Mouse (Mus musculus) gastrocnemius, postnatal 10 days (tissue): ENCODE data around the gene Sgms1. TPM values are rescaled to one million over a fixed set of nuclear protein-coding genes. Genes with fewer than 3 reads are reported as not detected.

Source experiments
- DNase-seq: peaks from one replicate; pipeline ENCODE4 v3.0.0; 2021; ENCODE audit warnings: mixed read lengths
- total RNA-seq, 2 experiments: library from RNA; stranded (reverse); gene quantifications; 2 replicates each; pipeline ENCODE4 v1.2.3; 2021

The Sgms1 gene
- total RNA-seq, 2 experiments from 2014 or later, result 51.0 to 52.7 TPM

DNA sequence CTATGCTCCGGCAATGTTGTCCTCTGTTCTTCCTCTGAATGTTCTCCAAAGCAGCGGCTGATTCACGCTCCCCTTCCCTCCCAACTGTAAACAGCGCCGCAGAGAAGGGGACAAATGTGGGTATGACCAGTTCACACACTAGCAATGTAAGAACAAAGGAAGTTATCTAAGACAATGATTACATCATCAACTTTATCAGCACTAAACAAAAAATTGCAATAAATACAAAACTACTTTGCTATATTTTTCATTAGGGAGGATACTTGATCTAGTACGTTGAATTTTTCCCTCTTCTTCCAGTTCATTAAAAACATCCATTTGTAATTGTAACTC, 119.7 kb downstream of the Sgms1 start:
- DNase-seq, result no peak

DNA sequence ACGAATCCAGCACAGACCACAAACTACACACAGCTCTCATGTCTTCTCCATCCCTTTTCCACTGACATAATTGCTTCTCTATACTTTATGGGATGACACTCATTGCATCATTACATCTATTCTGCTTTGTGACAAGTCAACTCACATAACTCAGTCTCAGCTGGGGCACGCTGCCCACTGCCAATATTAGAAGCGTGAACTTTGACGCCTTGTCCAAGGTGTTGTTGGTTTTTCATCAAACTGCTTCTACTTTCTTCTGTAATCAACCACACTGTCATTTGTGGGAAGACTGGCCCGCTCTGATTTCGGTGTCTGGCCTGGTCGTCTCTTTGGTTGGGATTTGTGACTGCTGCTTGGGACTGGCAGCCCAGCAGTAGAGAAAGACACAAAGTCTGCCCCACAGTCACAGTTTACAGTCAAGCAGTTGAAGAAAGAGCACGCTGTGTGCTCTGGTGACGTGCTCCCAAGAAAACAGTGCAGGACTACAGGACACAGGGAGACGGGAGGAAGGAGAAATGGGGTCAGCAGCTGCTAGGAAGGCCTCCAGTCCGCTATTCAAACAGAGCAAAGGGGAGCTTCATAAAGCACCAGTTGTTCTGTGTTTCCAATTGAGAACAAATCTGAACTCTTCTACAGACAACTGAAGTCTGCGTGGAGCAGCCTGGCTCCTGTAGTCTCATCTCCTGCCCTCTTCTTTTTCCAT, 120.2 kb downstream of the Sgms1 start:
- DNase-seq, result no peak

DNA sequence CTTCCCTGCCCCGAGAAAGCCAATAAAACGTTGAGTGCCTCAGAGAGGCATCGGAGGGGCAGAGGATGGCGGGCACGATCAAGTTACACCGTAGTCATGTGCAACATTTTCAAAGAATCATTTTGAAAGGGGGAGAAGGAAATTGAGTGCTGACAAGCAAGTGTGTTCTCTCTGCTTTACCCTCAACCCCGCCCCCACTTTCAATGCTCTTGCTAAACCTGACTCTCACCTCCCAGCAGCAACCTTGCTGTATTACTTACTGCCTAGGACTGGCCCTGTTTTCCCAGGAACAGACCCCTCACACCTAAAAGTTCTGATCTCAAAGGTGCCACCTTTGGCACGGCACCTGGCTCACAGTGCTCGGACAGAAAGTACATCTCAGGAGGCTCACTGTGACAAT, 121.0 kb downstream of the Sgms1 start:
- no peak for DNase-seq

DNA sequence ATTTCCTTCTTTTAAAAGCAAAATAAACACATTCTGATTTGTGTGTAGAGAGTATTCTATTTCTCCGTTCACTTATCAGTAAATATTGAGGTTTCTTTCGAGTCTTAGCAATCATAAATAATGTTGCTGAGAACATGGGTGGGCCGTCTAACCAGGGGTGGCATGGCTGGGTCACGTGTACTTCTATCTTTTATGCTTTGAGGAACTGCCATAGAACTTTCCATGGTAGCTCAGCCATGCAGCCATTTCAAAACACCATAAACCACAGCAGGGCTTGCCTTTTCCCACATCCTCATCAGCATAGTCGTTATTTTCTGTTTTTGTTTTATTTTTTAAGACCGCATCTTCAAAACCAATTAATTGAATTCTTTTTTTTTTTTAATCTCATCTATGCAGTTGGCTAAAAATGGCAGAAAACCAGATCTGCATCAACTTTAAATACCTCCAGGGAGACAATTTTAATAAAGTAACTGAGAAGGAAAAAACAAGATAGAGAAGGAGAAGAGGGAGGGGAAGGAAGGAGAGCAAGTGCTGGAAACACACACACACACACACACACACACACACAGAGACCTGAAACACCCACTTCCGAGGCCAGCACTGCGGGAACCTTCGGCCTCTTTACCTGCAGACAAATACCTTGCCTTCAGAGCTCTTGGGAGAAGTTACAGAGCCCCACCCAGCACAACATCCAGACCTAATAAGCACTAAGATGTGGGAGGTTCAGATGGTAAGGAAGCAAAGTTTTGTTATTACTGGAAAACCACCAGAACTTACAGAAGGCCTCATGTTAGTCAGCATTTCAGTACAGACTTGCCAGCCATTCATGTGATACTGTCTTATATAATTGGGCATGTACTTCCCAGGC, 122.9 kb downstream of the Sgms1 start:
- no peak for DNase-seq

DNA sequence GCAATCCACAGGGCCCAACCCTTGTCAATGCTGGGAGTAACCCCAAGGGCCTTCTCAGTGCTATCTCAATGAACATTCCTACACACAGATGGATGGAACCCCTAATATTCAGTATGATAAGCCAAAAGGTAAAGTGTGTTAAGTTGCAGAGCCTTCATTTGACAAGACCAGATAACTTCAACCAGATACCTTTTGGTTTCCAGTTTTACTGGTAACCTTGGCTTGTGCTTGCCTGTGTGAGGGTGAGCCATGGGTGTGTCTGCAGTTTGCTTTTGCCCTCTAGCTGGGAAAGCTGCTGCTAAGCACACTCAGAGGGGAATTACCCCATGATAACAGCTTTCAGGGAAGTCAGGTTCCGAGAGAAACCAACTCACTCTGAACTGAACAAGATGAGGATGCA, 125.8 kb downstream of the Sgms1 start:
- DNase-seq, result no peak

DNA sequence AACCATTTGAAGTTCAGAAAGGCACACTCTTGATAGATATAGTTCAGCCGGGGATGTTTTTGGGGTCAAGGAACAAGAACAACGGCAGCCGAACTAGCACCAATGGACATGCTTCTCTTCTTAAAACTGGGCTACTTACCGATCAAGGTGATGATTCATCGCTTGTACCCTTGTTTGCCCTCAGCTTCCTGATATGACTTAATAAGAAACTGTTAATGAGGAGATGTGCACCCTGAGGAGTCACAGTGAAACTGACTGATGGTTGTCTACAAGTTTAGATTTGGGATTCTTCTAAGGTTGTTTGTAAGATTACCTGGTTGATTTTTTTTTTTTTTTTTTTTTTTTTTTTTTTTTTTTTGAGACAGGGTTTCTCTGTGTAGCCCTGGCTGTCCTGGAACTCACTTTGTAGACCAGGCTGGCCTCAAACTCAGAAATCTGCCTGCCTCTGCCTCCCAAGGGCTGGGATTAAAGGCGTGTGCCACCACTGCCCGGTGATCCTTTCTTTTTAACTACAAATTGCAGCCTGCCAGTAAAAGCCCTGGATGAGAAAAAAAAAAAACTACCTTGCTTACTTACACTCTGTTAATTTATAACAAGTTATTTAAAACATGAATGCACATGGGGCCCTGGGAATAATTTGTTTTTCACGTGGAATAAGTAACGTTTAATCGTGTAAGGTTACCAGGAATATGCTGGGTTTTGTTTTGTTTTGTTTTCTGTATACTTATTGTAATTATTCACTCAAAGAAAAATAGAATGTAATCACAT, 126.5 kb downstream of the Sgms1 start:
- DNase-seq, result no peak

DNA sequence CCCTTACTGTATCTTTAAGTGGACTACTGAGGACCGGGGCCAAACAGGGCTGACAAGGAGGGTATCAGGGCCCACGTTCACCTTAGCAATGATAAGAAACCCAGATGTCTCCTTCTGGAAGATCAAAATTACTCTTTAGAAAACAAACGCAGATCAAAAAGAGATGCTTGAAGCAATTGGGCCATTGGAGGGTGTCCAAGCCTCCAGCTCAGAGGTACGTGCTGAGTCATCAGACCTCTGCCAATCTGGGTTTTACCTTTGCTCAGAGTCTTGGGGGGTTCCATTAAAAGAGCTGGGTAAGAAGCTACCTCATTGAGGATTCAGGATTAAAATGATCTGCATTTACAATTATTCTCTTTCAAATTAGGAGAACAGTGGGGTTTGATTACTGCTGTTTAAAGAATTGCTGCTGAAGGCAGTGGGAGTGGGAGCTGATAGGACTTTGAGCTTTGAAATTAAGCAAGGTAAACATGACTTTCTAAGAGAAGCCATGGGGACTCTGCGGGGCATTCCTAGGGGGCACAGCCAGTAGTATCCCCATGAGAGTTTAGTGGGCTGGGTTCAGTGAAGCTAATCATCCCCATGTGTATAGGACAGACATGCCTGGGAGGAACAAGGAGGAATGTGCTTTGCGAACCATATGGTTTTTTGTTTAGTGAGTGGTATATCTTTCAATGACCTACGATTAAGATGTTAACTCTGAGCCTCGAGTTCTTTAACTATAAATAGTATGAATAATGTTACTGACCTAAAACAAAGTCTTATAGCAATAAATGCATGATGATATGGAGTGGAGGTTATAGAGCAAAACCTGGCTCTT, 128.4 kb downstream of the Sgms1 start:
- DNase-seq, result no peak

DNA sequence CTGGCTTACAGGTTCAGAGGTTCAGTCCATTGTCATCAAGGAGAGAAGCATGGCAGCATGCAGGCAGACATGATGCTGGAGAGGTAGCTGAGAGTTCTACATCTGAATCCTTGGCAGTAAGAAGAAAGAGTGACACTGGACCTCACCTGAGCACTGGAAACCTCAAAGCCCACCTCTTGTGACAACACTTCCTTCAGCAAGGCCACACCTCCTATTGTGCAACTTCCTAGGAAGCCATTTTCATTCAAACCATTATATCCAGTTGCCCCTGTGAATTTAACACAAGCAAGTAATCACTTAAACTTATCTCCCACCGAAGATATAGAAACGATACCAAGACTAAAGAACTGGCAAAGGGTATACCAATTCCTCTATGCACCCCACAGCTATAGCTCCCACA, 129.7 kb downstream of the Sgms1 start:
- DNase-seq, result no peak

DNA sequence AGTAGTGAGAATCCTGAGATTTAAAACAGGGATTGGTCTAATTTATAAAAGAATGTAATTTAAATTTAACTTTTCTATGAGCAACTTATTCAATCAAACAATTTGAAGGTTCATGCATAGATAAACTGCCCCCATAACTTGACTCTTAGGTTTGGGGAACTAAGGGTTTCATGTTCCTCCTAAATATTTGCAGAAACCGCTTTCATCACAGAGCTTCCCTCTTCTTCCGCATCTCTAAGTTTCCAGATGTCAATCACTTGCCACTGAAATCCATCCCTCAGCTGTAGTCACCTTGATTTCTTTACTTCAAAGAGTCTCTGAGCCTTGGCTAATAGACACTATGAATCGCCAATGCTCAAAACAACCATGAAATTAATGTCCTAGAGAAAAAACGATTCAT, 130.5 kb downstream of the Sgms1 start:
- DNase-seq, result no peak

DNA sequence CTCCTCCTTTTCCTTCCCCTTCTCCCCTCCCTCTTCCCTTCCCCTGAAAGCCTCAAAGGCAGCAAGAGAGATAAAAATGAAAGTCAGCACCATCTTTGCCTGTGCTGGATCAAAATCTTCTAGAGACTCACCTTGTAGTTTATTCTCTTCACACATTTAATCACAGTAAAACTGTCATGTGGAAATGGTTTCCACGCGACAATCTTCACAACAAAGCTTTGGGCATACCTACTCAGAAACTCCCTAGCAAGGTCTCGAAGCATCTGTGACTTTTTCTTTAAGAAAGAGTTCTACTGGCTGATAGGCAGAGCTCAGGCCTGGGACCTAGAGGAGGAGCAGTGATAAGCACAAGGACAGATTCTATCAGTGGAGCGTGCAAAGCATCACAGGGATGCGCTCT, 131.4 kb downstream of the Sgms1 start:
- no peak for DNase-seq

DNA sequence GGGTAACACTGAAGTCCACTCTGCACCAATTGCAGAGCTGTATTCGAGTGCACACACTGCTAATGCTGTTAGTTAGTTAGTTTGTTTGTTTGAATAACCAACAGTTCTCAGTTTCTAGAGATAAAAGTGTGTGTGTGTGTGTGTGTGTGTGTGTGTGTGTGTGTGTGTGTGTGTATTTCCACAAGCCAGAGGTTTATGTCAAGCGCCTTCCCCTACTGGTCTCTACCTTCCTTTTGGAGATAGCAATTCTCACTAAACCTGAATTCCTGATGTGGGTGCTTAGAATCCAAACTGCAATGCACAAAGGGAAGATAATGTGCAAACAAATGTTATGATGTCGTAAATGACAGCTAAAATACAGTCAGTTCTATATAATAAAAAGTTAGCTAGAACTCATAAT, 131.9 kb downstream of the Sgms1 start:
- no peak for DNase-seq

DNA sequence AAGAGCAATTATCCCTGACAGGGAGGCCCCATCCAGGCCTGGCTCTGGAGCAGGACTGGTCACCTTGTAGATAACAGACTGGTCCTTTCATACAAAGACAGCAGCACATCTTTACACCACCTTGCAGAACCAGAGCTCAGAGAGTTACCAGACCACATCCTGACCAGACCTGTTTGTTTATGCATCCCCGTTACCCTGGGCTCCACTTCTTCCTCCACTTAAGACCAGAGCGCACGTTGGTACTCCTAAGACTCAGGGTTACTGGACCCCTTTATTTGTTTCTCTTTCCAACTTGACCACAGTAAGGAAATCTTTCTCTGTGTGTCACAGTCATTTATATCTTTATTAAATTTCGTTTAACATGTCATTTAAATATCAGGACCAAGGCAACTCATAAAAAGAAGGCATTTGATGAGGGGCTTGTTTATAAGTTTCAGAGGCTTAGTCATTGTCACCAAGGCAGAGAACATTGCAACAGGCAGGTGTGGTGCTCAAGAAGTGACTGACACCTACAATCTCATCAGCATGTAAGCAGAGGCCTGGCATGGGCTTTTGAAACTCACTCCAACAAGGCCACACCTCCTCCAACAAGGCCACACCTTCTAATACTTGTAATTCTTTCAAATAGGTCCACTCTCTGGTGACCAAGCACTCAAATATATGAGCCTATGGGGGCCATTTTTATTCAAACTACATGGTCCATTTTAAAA, 132.7 kb downstream of the Sgms1 start:
- DNase-seq, result no peak

DNA sequence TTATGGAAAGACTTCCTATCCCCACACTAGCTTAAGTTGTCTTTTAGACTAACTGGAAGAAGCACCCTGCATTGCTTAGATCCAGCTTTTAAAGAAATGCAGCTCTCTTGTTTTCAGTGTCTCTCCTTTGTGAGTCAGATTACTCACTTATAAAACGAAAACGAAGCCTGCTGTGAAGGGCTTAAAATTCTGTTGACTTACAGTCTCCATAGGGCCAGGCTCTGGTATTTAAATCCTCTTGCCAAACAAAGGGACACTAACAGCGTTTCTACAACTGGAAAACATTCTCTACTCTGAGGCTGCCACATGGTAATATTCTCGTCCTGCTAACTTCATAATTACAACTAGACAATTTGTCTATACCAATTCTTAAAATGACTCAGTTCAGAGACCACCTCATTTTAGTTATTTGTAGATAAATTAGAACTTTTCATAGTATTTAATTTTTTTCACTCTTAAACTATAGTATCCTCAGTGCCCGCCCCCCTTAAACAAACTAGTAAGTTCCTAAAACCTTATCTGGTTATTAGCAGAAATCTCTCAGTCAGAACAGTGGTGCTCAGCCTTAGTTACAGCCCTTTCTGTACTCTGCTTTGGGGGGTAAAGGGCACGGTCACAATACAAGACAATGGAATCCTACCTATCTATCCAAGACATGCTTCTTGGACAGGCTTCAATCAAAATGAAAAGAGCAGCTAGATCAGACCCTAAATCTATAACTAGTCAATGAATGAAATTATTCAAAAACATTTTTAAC, 133.9 kb downstream of the Sgms1 start:
- DNase-seq, result no peak

DNA sequence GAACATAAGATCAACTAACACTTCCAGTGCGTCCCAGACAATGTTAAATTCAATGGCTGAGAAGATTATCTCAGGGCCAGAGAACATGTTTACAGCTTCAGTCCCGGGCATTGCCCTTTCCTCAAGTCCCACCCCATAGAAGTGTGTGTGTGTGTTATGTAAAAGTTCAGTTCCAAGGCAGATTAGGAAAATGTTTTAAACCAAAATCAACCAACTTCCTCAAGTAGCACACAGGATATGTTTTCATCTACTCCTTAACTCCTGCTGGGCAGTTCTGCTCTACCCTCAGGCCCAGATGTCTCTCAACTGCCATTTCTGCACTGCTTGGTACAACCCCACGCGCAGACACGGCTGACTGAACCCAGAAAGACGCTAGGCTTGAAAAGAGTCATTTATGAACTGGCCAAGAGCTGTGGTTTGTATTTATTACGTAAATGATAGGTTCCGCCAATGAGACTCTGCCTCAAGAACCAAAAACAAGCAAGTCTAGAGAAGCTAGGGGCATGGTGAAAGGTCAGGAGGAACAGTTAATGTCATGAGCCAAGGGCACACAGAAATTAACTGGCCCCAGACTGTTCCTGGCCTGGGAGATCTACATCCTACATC, 134.7 kb downstream of the Sgms1 start:
- no peak for DNase-seq

DNA sequence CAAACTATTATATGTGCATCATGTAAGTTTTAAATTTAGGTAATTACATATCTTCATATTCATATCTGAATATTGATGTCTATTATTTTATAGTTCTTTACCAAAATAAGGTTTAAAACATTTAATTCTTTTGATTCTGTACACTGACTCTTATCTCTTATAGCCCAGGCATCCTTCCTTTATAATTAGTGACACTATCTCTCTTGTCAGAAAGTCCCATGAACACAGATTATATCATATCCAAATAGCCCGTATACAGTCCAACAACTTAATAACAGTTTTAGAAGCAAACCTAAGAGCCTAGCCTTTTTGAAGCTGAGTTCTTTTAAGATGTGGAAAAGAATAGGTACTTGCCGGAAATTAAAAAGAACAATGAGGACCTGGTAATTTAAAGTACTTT, 135.3 kb downstream of the Sgms1 start:
- DNase-seq, result no peak

DNA sequence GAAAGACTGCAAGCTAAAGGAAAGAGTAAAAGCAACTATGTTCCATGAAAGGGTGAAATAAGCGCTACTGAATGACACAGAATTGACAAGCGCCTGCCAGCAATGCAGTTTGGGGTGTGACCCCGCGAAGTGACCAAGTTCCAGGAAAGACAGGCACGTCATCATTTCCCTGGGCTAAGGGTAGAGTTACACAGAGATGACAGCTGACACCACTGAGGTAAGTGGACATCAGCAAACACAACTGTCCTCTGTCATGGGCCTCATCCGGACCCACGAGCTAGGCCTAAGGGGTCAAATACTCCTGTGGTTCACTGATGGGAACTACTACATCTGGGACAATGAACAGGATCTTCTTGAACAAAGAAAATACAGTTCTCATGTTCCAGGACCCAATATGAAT, 136.5 kb downstream of the Sgms1 start:
- no peak for DNase-seq

DNA sequence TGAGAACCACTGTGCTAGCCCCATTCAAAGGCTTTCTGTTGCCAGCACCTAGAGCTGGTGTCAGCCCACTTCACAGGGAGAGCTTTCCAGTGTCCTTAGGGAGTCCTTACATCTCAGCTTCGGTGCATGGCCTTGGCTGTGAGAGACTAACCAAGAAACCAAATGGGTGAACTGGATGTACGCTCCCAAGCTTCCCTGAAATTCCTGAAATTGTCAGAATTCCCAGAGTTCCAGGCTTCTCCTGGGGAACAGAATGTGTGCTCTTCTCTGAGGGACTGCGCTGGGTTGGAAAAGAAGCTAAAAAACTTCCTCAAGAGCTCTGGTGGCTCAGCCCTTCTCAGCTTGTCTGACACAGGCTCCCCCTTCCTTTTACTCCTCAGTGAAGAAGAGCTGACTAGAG, 137.1 kb downstream of the Sgms1 start:
- DNase-seq, result no peak

DNA sequence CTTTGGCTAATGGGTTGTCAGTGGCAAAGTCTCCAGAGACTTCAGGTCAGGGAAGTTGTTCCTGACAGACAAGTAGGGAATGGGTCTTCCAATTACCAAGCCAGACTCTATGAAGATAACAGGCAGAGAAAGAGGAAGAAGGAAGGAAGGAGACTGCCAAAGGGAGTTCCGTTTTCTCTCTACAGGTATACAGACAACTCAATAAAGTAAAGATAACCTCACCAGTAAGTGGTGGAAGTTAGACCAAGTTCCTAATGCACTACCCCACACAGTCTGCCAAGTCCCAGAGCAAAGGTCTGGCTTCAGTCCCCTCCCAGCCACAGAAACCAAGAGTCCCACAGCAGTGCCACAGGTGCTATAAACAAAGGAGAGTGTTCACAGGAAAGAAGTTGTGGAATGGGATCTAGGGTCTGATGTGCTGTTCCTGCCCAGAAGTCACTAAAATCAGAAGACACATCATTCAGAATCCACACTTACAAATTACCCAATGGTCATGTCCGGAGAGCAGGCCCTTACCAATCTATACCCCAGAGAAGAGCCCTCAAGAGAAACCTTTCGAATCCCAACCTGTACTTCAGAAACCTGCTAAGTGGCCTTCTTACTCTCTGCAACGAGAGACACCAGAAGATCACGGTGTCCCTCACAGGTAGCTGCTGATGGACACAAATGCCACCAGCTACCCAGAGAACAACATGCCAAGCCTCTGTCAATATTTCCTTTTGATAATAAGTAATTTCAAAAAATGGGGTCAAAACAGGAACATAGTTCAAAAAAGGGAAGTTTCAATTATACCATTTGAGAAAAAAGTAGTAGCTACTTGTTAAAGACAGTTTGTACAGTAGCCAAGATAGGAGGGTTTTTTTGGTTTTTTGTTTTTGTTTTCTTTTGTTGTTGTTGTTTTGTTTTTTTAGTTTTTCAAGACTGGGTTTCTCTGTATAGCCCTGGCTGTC, 140.1 kb downstream of the Sgms1 start:
- no peak for DNase-seq

DNA sequence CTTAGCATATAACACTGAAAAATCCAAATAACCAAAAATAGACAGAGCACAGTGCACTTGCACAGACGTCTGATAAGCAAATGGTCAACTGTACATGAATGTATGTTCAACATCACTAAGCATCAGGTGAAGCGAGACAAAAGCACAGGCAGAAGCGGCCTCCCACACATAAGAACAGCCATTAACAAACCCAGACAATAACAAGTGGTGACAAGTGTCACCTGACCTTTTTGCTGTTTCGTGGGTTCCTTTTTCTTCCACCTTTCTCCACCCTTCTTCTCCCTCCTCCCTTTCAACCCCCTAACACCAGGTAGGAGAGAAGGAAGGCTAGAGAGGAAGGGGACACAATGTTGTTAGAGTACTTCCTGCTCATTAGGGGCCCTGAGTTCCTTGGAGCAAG, 144.6 kb downstream of the Sgms1 start:
- DNase-seq, result no peak
